In genomic region chr16:78198642-78199121, GRCm38 (mm10) we compare ENCODE assay signal across 8 mouse cellular contexts.
DNase-seq lines count a peak whose midpoint lies in the region; ATAC-seq and TF ChIP-seq lines count a peak whose summit lies in the region.

No protein-coding gene starts in this region.

- H3K9ac ChIP-seq in limb, embryonic 13.5 days = no peak overlapping the region
- H3K9ac ChIP-seq in midbrain, postnatal 0 days (replicated peaks; ENCODE audit: low read length, poor library complexity, severe bottlenecking) = no peak overlapping the region

- WGBS in limb, embryonic 13.5 days = 8% methylated on average over 16 of the region's 16 CpGs
- 7% methylated on average over 16 of the region's 16 CpGs for WGBS in midbrain, postnatal 0 days

- no peaks in the 10 kb centered on the region for H3K36me3 ChIP-seq in limb, embryonic 13.5 days
- no peaks in the 10 kb centered on the region for H3K36me3 ChIP-seq in midbrain, postnatal 0 days (ENCODE audit: insufficient read depth, low read length)

- H3K9me3 ChIP-seq in limb, embryonic 13.5 days = no peaks in the 10 kb centered on the region
- no peaks in the 10 kb centered on the region for H3K9me3 ChIP-seq in midbrain, postnatal 0 days (ENCODE audit: low read length)

- H3K4me3 ChIP-seq in cortical plate, adult 2 months (ENCODE audit: insufficient read depth, low read length) = no peak overlapping the region; the same call in 1 of the 2 replicates
- no peak overlapping the region; the same call in 1 of the 2 replicates for H3K4me3 ChIP-seq in limb, embryonic 13.5 days
- no peak overlapping the region for H3K4me3 ChIP-seq in midbrain, postnatal 0 days (ENCODE audit: low read depth, low read length)

- H3K4me1 ChIP-seq in cortical plate, adult 2 months (ENCODE audit: control insufficient read depth, insufficient read depth, low read length) = no peaks in the 10 kb centered on the region
- 0 out of 2 replicates have a peak, but pooled peaks cover 4% of the 10 kb centered on the region for H3K4me1 ChIP-seq in limb, embryonic 13.5 days
- H3K4me1 ChIP-seq in midbrain, postnatal 0 days (ENCODE audit: insufficient read depth, low read length) = no peaks in the 10 kb centered on the region

- DNase-seq in adrenal gland, adult 18-20 months (ENCODE audit: low spot score in 2 of 2) = peak; percentile 75 to 76
- DNase-seq in gastrocnemius, postnatal 4 days (ENCODE audit: low spot score in 2 of 2) = peak; percentile 43 to 59
- DNase-seq in kidney, adult 18-20 months = peak; percentile 74
- peak; percentile 72 for DNase-seq in midbrain, postnatal 0 days (ENCODE audit: low spot score)
- DNase-seq in spleen, adult 18-20 months = peak; percentile 47 to 72

- no peak for TF ChIP-seq POLR2A in cortical plate, adult 2 months (IDR thresholded peaks at IDR 0.05; ENCODE audit: extremely low read depth, insufficient read depth, low read length)

- no peak; the same call in 1 of the 2 replicates for ATAC-seq in limb, embryonic 13.5 days (ENCODE audit: low FRiP score, low read depth)
- no peak for ATAC-seq in midbrain, postnatal 0 days (ENCODE audit: low FRiP score)
- no peak for ATAC-seq in erythroblast, adult 5-6 weeks (replicated peaks; ENCODE audit: low FRiP score, poor library complexity, severe bottlenecking)

- H3K4me2 ChIP-seq in limb, embryonic 13.5 days (replicated peaks) = peak overlapping the region; percentile 37; the same call in 1 of the 2 replicates
- peak overlapping the region; percentile 23 for H3K4me2 ChIP-seq in midbrain, postnatal 0 days (ENCODE audit: low read depth, low read length, poor library complexity, severe bottlenecking)

- 0 out of 2 replicates have a peak, but pooled peaks cover 4% of the 10 kb centered on the region for H3K27me3 ChIP-seq in limb, embryonic 13.5 days
- H3K27me3 ChIP-seq in midbrain, postnatal 0 days (ENCODE audit: insufficient read depth, low read length) = no peaks in the 10 kb centered on the region

- peak; percentile 89 for TF ChIP-seq CTCF in cortical plate, adult 2 months (IDR thresholded peaks at IDR 0.05; ENCODE audit: extremely low read depth, insufficient read depth, low read length)
- peak; percentile 97 for TF ChIP-seq CTCF in midbrain, postnatal 0 days (IDR thresholded peaks at IDR 0.05)

- H3K27ac ChIP-seq in cortical plate, adult 2 months (ENCODE audit: insufficient read depth, low read length) = no peak overlapping the region
- no peak overlapping the region for H3K27ac ChIP-seq in limb, embryonic 13.5 days
- H3K27ac ChIP-seq in midbrain, postnatal 0 days (ENCODE audit: low read depth, low read length) = no peak overlapping the region
